Mouse (Mus musculus): ENCODE measurements around the gene Lyrm7.

DNA sequence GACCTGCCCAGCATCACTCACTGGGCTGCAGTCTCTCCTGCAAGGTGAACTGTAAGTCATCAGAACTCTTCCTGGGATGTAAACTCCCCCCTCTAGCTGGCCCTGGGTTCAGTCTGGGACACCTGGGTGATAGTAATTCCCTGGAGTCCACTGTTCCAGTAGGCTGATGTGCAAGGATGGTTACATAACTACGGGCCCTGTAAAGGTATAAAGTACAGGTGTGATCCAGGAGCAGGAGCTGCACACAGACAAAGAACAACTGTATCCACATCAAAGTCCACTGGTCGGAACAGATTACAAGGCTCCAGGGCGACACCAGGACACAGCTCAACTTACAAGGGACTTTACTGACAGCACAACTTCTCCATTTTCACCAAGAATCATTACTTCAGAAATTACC lies 49.7 kb downstream of the Lyrm7 start:
- TF ChIP-seq CTCF (IDR thresholded peaks at IDR 0.05; ENCODE audit: control insufficient read depth, insufficient read depth, insufficient replicate concordance, low read depth, low read length) (no peak), POLR2A (IDR thresholded peaks at IDR 0.05; ENCODE audit: control insufficient read depth, low read depth, low read length) (no peak)

Data from testis, adult 2 months (tissue).